Mouse (Mus musculus): ENCODE measurements around the gene Sacm1l. TPM values are rescaled to one million over a fixed set of nuclear protein-coding genes. Genes with fewer than 3 reads are reported as not detected.

The Sacm1l gene
- polyA plus RNA-seq, 1 experiment from 2014 or later: 44.4 TPM

GRCm38 (mm10) chr9:123496665-123497064, 32.9 kb upstream of the Sacm1l start:
- Histone ChIP-seq H3K27me3 (replicated peaks; ENCODE audit: low read depth, poor library complexity, severe bottlenecking) (no peaks in the 10 kb centered on the region), H3K36me3 (replicated peaks) (peaks cover 36% of the 10 kb centered on the region), H3K9me3 (no peaks in the 10 kb centered on the region), H3K4me1 (peaks cover 22% of the 10 kb centered on the region), H3K4me3 (peak overlapping the region; percentile 38), H3K27ac (replicated peaks) (peak overlapping the region; percentile 24)
- 13% methylated on average over 13 of the region's 13 CpGs for WGBS
- DNase-seq (ENCODE audit: low spot score): peak; percentile 75

- H3K27me3 ChIP-seq (replicated peaks; ENCODE audit: low read depth, poor library complexity, severe bottlenecking): no peaks in the 10 kb centered on the region
- DNase-seq (ENCODE audit: low spot score): no peak
- no peak overlapping the region for H3K4me3 ChIP-seq
- H3K9me3 ChIP-seq: no peaks in the 10 kb centered on the region
- peaks cover 36% of the 10 kb centered on the region for H3K36me3 ChIP-seq (replicated peaks)
- 83% methylated on average over 5 of the region's 5 CpGs for WGBS
- no peak overlapping the region for H3K27ac ChIP-seq (replicated peaks)
- peaks cover 16% of the 10 kb centered on the region for H3K4me1 ChIP-seq
Measured at GRCm38 (mm10) chr9:123497906-123498305, 31.7 kb upstream of the Sacm1l start.

- Histone ChIP-seq H3K36me3 (replicated peaks) (peaks cover 49% of the 10 kb centered on the region), H3K27ac (replicated peaks) (no peak overlapping the region), H3K4me1 (peaks cover 16% of the 10 kb centered on the region), H3K27me3 (replicated peaks; ENCODE audit: low read depth, poor library complexity, severe bottlenecking) (no peaks in the 10 kb centered on the region), H3K9me3 (no peaks in the 10 kb centered on the region), H3K4me3 (no peak overlapping the region)
- DNase-seq (ENCODE audit: low spot score): no peak
- WGBS: 88% methylated on average over 4 of the region's 4 CpGs
Measured at GRCm38 (mm10) chr9:123500480-123500879, 29.1 kb upstream of the Sacm1l start.

GRCm38 (mm10) chr9:123503171-123503834, 26.3 kb upstream of the Sacm1l start:
- Histone ChIP-seq H3K27ac (replicated peaks) (no peak overlapping the region), H3K4me1 (no peaks in the 10 kb centered on the region), H3K36me3 (replicated peaks) (peaks cover 47% of the 10 kb centered on the region), H3K27me3 (replicated peaks; ENCODE audit: low read depth, poor library complexity, severe bottlenecking) (no peaks in the 10 kb centered on the region), H3K9me3 (no peaks in the 10 kb centered on the region), H3K4me3 (no peak overlapping the region)
- DNase-seq (ENCODE audit: low spot score): no peak
- 86% methylated on average over 5 of the region's 5 CpGs for WGBS

GRCm38 (mm10) chr9:123504325-123504724, 25.2 kb upstream of the Sacm1l start:
- Histone ChIP-seq H3K27me3 (replicated peaks; ENCODE audit: low read depth, poor library complexity, severe bottlenecking) (no peaks in the 10 kb centered on the region), H3K4me1 (no peaks in the 10 kb centered on the region), H3K9me3 (no peaks in the 10 kb centered on the region), H3K27ac (replicated peaks) (no peak overlapping the region), H3K36me3 (replicated peaks) (peaks cover 43% of the 10 kb centered on the region), H3K4me3 (no peak overlapping the region)
- WGBS: 9% methylated on average over 2 of the region's 2 CpGs
- DNase-seq (ENCODE audit: low spot score): peak; percentile 60

- 85% methylated on average over 1 of the region's 1 CpGs for WGBS
- Histone ChIP-seq H3K4me3 (no peak overlapping the region), H3K36me3 (replicated peaks) (peaks cover 45% of the 10 kb centered on the region), H3K27ac (replicated peaks) (no peak overlapping the region), H3K27me3 (replicated peaks; ENCODE audit: low read depth, poor library complexity, severe bottlenecking) (no peaks in the 10 kb centered on the region), H3K4me1 (no peaks in the 10 kb centered on the region), H3K9me3 (no peaks in the 10 kb centered on the region)
- DNase-seq (ENCODE audit: low spot score): no peak
Measured at GRCm38 (mm10) chr9:123505598-123505997, 24.0 kb upstream of the Sacm1l start.

GRCm38 (mm10) chr9:123506270-123507146, 23.1 kb upstream of the Sacm1l start:
- no peak for DNase-seq (ENCODE audit: low spot score)
- 86% methylated on average over 4 of the region's 4 CpGs for WGBS
- no peaks in the 10 kb centered on the region for H3K27me3 ChIP-seq (replicated peaks; ENCODE audit: low read depth, poor library complexity, severe bottlenecking)
- H3K36me3 ChIP-seq (replicated peaks): peaks cover 45% of the 10 kb centered on the region
- H3K27ac ChIP-seq (replicated peaks): no peak overlapping the region
- H3K4me3 ChIP-seq: no peak overlapping the region
- H3K4me1 ChIP-seq: no peaks in the 10 kb centered on the region
- H3K9me3 ChIP-seq: no peaks in the 10 kb centered on the region

GRCm38 (mm10) chr9:123507380-123507779, 22.2 kb upstream of the Sacm1l start:
- no peak for DNase-seq (ENCODE audit: low spot score)
- 89% methylated on average over 2 of the region's 2 CpGs for WGBS
- H3K9me3 ChIP-seq: no peaks in the 10 kb centered on the region
- no peaks in the 10 kb centered on the region for H3K27me3 ChIP-seq (replicated peaks; ENCODE audit: low read depth, poor library complexity, severe bottlenecking)
- H3K4me3 ChIP-seq: no peak overlapping the region
- H3K36me3 ChIP-seq (replicated peaks): peaks cover 50% of the 10 kb centered on the region
- H3K27ac ChIP-seq (replicated peaks): no peak overlapping the region
- no peaks in the 10 kb centered on the region for H3K4me1 ChIP-seq

GRCm38 (mm10) chr9:123508986-123509385, 20.6 kb upstream of the Sacm1l start:
- no peak overlapping the region for H3K4me3 ChIP-seq
- WGBS: 85% methylated on average over 2 of the region's 2 CpGs
- no peaks in the 10 kb centered on the region for H3K27me3 ChIP-seq (replicated peaks; ENCODE audit: low read depth, poor library complexity, severe bottlenecking)
- no peak for DNase-seq (ENCODE audit: low spot score)
- no peaks in the 10 kb centered on the region for H3K9me3 ChIP-seq
- no peaks in the 10 kb centered on the region for H3K4me1 ChIP-seq
- peaks cover 51% of the 10 kb centered on the region for H3K36me3 ChIP-seq (replicated peaks)
- no peak overlapping the region for H3K27ac ChIP-seq (replicated peaks)

- Histone ChIP-seq H3K36me3 (replicated peaks) (peaks cover 56% of the 10 kb centered on the region), H3K27me3 (replicated peaks; ENCODE audit: low read depth, poor library complexity, severe bottlenecking) (no peaks in the 10 kb centered on the region)
Measured at GRCm38 (mm10) chr9:123509638-123510604, 19.6 kb upstream of the Sacm1l start.

GRCm38 (mm10) chr9:123510926-123511325, 18.6 kb upstream of the Sacm1l start:
- WGBS: 96% methylated on average over 5 of the region's 5 CpGs
- no peak for DNase-seq (ENCODE audit: low spot score)
- H3K27ac ChIP-seq (replicated peaks): no peak overlapping the region
- H3K36me3 ChIP-seq (replicated peaks): peaks cover 54% of the 10 kb centered on the region
- H3K4me1 ChIP-seq: no peaks in the 10 kb centered on the region
- H3K4me3 ChIP-seq: no peak overlapping the region
- no peaks in the 10 kb centered on the region for H3K27me3 ChIP-seq (replicated peaks; ENCODE audit: low read depth, poor library complexity, severe bottlenecking)
- H3K9me3 ChIP-seq: no peaks in the 10 kb centered on the region

More at GRCm38 (mm10) chr9:123509638-123510604, 19.6 kb upstream of the Sacm1l start:
- Histone ChIP-seq H3K4me1 (no peaks in the 10 kb centered on the region), H3K9me3 (no peaks in the 10 kb centered on the region), H3K4me3 (no peak overlapping the region), H3K27ac (replicated peaks) (no peak overlapping the region)
- DNase-seq (ENCODE audit: low spot score): no peak
- WGBS: 90% methylated on average over 8 of the region's 8 CpGs

GRCm38 (mm10) chr9:123512482-123512881, 17.1 kb upstream of the Sacm1l start:
- no peak for DNase-seq (ENCODE audit: low spot score)
- WGBS: 92% methylated on average over 2 of the region's 2 CpGs
- peaks cover 70% of the 10 kb centered on the region for H3K36me3 ChIP-seq (replicated peaks)
- no peaks in the 10 kb centered on the region for H3K4me1 ChIP-seq
- H3K27ac ChIP-seq (replicated peaks): no peak overlapping the region
- no peak overlapping the region for H3K4me3 ChIP-seq
- no peaks in the 10 kb centered on the region for H3K27me3 ChIP-seq (replicated peaks; ENCODE audit: low read depth, poor library complexity, severe bottlenecking)
- H3K9me3 ChIP-seq: no peaks in the 10 kb centered on the region
